Mouse (Mus musculus) heart, embryonic 10.5 days (tissue): ENCODE results near the gene Cd6. TPM values are rescaled to one million over a fixed set of nuclear protein-coding genes. Genes with fewer than 3 reads are reported as not detected.

Experiments used
- DNase-seq: peaks from one replicate; pipeline ENCODE4 v3.0.0-alpha.2; 2017; ENCODE audit warnings: low spot score
- H3K27ac ChIP-seq: fragments of 300-500 bp; sonication (generic); 2 replicates; pipeline ENCODE4 v1.5.1; 2016; ENCODE audit warnings: mild to moderate bottlenecking
- H3K27me3 ChIP-seq: fragments of 300-500 bp; sonication (generic); 2 replicates; pipeline ENCODE4 v1.6.1; 2016; ENCODE audit warnings: mild to moderate bottlenecking; ENCODE audit not compliant: poor library complexity, insufficient read depth, severe bottlenecking
- H3K36me3 ChIP-seq: fragments of 300-500 bp; sonication (generic); 2 replicates; pipeline ENCODE4 v1.6.1; 2016; ENCODE audit warnings: mild to moderate bottlenecking, moderate library complexity
- H3K4me1 ChIP-seq: fragments of 300-500 bp; sonication (generic); 2 replicates; pipeline ENCODE4 v1.6.1; 2016; ENCODE audit warnings: mild to moderate bottlenecking
- H3K4me3 ChIP-seq: fragments of 300-500 bp; sonication (generic); 2 replicates; pipeline ENCODE4 v1.5.1; 2016; ENCODE audit warnings: mild to moderate bottlenecking, moderate library complexity
- H3K9me3 ChIP-seq: fragments of 300-500 bp; sonication (generic); 2 replicates; pipeline ENCODE4 v1.6.1; 2016; ENCODE audit warnings: mild to moderate bottlenecking, moderate library complexity
- WGBS: fragments of 180-500 bp; shearing (Covaris S2); methylation state at CpG from one replicate; pipeline ENCODE4 v1.1.7; 2016; 5-methylcytosine and 5-hydroxymethylcytosine counted together
- polyA plus RNA-seq: library from polyadenylated mRNA; unstranded; fragments of >200 nt; fragmentation: Nextera tagmentation; extraction: Ambion mirVana; gene quantifications from 2 replicates; pipeline ENCODE4 v1.2.1, GENCODE M21; 2016

The Cd6 gene
- polyA plus RNA-seq, 1 experiment from 2014 or later = not detected

- 86% methylated on average over 3 of the region's 3 CpGs for WGBS
- Histone ChIP-seq H3K27me3 (no peaks in the 10 kb centered on the region), H3K4me1 (peaks cover 6% of the 10 kb centered on the region), H3K27ac (no peak overlapping the region), H3K9me3 (no peaks in the 10 kb centered on the region), H3K36me3 (peaks cover 43% of the 10 kb centered on the region), H3K4me3 (no peak overlapping the region)
- DNase-seq = no peak
Measured at GRCm38 (mm10) chr19:10855422-10855821, 25.6 kb upstream of the Cd6 start.

- Histone ChIP-seq H3K36me3 (no peaks in the 10 kb centered on the region), H3K27ac (no peak overlapping the region), H3K9me3 (no peaks in the 10 kb centered on the region), H3K27me3 (peaks cover 18% of the 10 kb centered on the region; the same call in 1 of the 2 replicates), H3K4me1 (peaks cover 7% of the 10 kb centered on the region), H3K4me3 (no peak overlapping the region)
- WGBS = 67% methylated on average over 3 of the region's 3 CpGs
- DNase-seq = no peak
Measured at GRCm38 (mm10) chr19:10847311-10848087, 17.6 kb upstream of the Cd6 start.

DNA sequence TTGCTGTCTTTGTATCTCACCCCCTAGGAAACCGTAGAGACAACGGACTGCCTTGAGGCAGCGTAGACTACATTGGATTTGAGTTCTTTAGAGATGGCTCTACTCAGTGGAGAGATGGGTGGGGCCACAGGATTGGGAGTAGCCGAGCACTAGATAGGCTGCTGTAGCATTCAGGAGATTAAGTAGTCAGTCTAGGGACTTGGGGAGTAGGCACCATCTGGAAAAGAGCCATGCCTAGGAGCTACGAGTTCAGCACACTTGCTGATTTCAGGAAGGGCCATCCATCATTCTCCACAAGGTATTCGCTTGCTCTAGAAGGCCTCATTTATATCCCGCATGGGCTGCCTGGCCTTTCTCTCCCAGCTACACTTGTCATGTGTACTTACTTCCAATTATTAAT, 16.3 kb upstream of the Cd6 start:
- Histone ChIP-seq H3K36me3 (no peaks in the 10 kb centered on the region), H3K27ac (no peak overlapping the region), H3K4me3 (no peak overlapping the region), H3K4me1 (peaks cover 18% of the 10 kb centered on the region), H3K27me3 (peaks cover 22% of the 10 kb centered on the region; the same call in 1 of the 2 replicates), H3K9me3 (no peaks in the 10 kb centered on the region)
- 71% methylated on average over 7 of the region's 7 CpGs for WGBS
- DNase-seq = no peak

GRCm38 (mm10) chr19:10845454-10845853, 15.6 kb upstream of the Cd6 start:
- no peak for DNase-seq
- H3K27me3 ChIP-seq = peaks cover 22% of the 10 kb centered on the region; the same call in 1 of the 2 replicates
- no peak overlapping the region for H3K4me3 ChIP-seq
- WGBS = 74% methylated on average over 3 of the region's 3 CpGs
- no peaks in the 10 kb centered on the region for H3K36me3 ChIP-seq
- H3K27ac ChIP-seq = no peak overlapping the region
- peaks cover 18% of the 10 kb centered on the region for H3K4me1 ChIP-seq
- H3K9me3 ChIP-seq = no peaks in the 10 kb centered on the region

DNA sequence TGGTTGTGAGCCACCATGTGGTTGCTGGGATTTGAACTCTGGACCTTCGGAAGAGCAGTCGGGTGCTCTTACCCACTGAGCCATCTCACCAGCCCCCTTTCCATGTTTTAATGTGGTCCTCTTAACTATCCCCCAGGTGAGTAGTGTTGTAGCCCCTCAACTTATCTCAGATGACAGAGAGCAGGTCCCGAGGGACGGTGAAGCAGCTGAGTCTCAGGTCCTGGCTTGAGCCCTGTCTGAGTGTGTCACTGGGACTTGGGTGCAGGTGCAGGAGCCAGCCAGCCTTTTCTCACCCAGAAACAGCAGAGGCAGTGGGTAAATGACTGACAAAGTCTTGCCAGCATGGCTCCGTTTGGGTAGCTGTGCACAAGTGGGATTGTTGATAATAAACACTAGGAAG, 14.3 kb upstream of the Cd6 start:
- DNase-seq = no peak
- Histone ChIP-seq H3K4me3 (no peak overlapping the region), H3K9me3 (no peaks in the 10 kb centered on the region), H3K4me1 (peaks cover 18% of the 10 kb centered on the region), H3K36me3 (no peaks in the 10 kb centered on the region), H3K27ac (no peak overlapping the region), H3K27me3 (peaks cover 22% of the 10 kb centered on the region; the same call in 1 of the 2 replicates)
- WGBS = 83% methylated on average over 5 of the region's 5 CpGs

DNA sequence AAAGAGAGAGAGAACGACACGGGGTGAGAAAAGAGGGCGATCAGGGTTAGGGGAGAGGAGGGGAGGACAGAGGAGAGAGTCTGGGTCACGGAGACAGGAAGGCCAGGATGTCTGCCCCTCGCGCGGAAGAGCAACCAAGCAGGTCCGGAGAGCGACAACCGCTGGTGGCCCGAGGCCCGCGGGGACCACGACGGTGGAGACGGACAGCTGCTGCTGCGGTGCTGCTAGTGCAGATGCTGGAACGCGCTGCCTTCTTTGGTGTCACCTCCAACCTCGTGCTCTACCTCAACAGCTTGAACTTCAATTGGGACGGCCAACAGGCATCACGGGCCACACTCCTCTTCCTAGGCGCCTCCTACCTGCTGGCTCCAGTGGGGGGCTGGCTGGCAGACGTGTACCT, 13.1 kb upstream of the Cd6 start:
- DNase-seq = no peak
- WGBS = 32% methylated on average over 24 of the region's 24 CpGs
- H3K4me1 ChIP-seq = peaks cover 18% of the 10 kb centered on the region
- H3K27me3 ChIP-seq = peaks cover 22% of the 10 kb centered on the region; the same call in 1 of the 2 replicates
- H3K27ac ChIP-seq = no peak overlapping the region
- H3K4me3 ChIP-seq = 0 out of 2 replicates have a peak overlapping the region, but pooled peaks have one; percentile 12
- no peaks in the 10 kb centered on the region for H3K9me3 ChIP-seq
- no peaks in the 10 kb centered on the region for H3K36me3 ChIP-seq

- peaks cover 18% of the 10 kb centered on the region for H3K4me1 ChIP-seq
- peaks cover 22% of the 10 kb centered on the region; the same call in 1 of the 2 replicates for H3K27me3 ChIP-seq
- no peak for DNase-seq
- WGBS = 41% methylated on average over 16 of the region's 16 CpGs
- no peak overlapping the region for H3K27ac ChIP-seq
- no peaks in the 10 kb centered on the region for H3K36me3 ChIP-seq
- no peak overlapping the region for H3K4me3 ChIP-seq
- H3K9me3 ChIP-seq = no peaks in the 10 kb centered on the region
Measured at GRCm38 (mm10) chr19:10841721-10842626, 12.1 kb upstream of the Cd6 start.

GRCm38 (mm10) chr19:10839010-10839892, 9.4 kb upstream of the Cd6 start, which contains the start of gene Slc15a3:
TSS of gene Slc15a3 (plus strand) at chr19:10839727.
- Histone ChIP-seq H3K4me3 (no peak within 1 kb of the TSS), H3K4me1 (peaks cover 18% of the 10 kb centered on the region), H3K27me3 (peaks cover 17% of the 10 kb centered on the region; the same call in 1 of the 2 replicates), H3K27ac (no peak within 1 kb of the TSS), H3K9me3 (no peaks in the 10 kb centered on the region), H3K36me3 (no peaks in the 10 kb centered on the region)
- 72% methylated on average over 15 of the region's 15 CpGs for WGBS
- DNase-seq = no peak

DNA sequence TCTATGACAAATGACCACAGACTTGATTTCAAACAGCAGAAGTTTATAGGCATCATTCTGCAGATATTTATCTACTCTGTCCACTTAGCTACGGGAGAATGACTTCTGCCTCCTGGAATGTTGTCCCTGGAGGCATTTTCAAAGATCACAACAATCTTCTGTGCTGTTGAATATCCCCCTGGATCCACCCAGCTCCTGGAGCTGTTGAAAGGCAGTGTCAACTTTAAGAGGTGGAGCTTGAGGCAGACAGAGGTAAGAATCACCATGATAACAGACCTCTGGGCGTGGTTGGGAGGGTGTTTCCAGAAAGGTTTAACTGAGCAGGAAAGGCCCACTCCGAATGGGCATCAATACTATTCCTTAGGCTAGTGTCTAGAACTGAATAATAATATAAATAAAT, 5.8 kb upstream of the Cd6 start:
- WGBS = 31% methylated on average over 3 of the region's 3 CpGs
- Histone ChIP-seq H3K27me3 (no peaks in the 10 kb centered on the region), H3K4me3 (no peak overlapping the region), H3K36me3 (no peaks in the 10 kb centered on the region), H3K4me1 (no peaks in the 10 kb centered on the region), H3K9me3 (no peaks in the 10 kb centered on the region), H3K27ac (no peak overlapping the region)
- DNase-seq = no peak

- H3K9me3 ChIP-seq = no peaks in the 10 kb centered on the region
- H3K4me1 ChIP-seq = no peaks in the 10 kb centered on the region
- WGBS = 74% methylated on average over 3 of the region's 3 CpGs
- no peak overlapping the region for H3K4me3 ChIP-seq
- no peak for DNase-seq
- H3K27me3 ChIP-seq = no peaks in the 10 kb centered on the region; the same call in 1 of the 2 replicates
- no peak overlapping the region for H3K27ac ChIP-seq
- no peaks in the 10 kb centered on the region for H3K36me3 ChIP-seq
Measured at GRCm38 (mm10) chr19:10833611-10834010, 3.8 kb upstream of the Cd6 start.

DNA sequence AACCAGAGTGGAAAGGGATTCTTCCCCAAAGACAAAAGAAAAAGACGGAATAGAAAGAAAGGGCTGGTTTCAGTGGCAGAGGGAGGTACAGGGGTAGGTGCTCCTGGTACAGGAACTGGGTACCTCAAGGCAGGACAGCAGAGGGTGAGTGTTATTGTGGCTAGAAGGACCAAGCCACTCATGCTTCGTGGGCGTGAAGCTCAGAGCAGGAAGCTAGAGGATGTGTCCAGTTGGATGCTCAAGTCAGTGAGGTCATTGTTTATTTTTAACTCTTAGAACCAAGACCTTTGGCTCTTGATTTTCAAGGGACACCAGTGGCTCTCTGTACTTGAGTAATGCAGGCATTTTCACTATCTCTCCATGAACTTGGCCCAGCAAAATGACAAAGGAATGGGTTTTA, 2.2 kb upstream of the Cd6 start:
- Histone ChIP-seq H3K36me3 (no peaks in the 10 kb centered on the region), H3K4me3 (no peak overlapping the region), H3K9me3 (no peaks in the 10 kb centered on the region), H3K27me3 (no peaks in the 10 kb centered on the region; the same call in 1 of the 2 replicates), H3K27ac (no peak overlapping the region), H3K4me1 (no peaks in the 10 kb centered on the region)
- DNase-seq = no peak
- 47% methylated on average over 3 of the region's 3 CpGs for WGBS

- Histone ChIP-seq H3K27me3 (no peaks in the 10 kb centered on the region; the same call in 1 of the 2 replicates), H3K36me3 (no peaks in the 10 kb centered on the region), H3K4me1 (no peaks in the 10 kb centered on the region), H3K4me3 (no peak overlapping the region), H3K9me3 (no peaks in the 10 kb centered on the region), H3K27ac (no peak overlapping the region)
- peak; percentile 79 for DNase-seq
- WGBS = 8% methylated on average over 5 of the region's 5 CpGs
Measured at GRCm38 (mm10) chr19:10831424-10831823, 1.6 kb upstream of the Cd6 start.
